ENCODE assay signal across 9 mouse cellular contexts in genomic region chr9:106173363-106173762, GRCm38 (mm10). TPM values are rescaled to one million over a fixed set of nuclear protein-coding genes. Genes with fewer than 3 reads are reported as not detected.
DNase-seq lines count a peak whose midpoint lies in the region; ATAC-seq and TF ChIP-seq lines count a peak whose summit lies in the region.
"Had no signal": no experiment of that assay in that cellular context is flagged by ENCODE, and none has a peak within 500 bp of the region (broad histone marks: within the 10 kb centered on the region; RNA-seq: fewer than 3 reads in every experiment).

No protein-coding gene starts in this region.

- H3K9me3 ChIP-seq in kidney, postnatal 0 days (replicated peaks; ENCODE audit: low read length), result no peaks in the 10 kb centered on the region
- no peaks in the 10 kb centered on the region for H3K9me3 ChIP-seq in embryonic facial prominence, embryonic 14.5 days (ENCODE audit: control insufficient read depth, low read length)
- no peaks in the 10 kb centered on the region for H3K9me3 ChIP-seq in limb, embryonic 10.5 days (replicated peaks)
- H3K9me3 ChIP-seq in neural tube, embryonic 14.5 days (ENCODE audit: control insufficient read depth, low read length), result no peaks in the 10 kb centered on the region

- WGBS in kidney, postnatal 0 days, result 44% methylated on average over 2 of the region's 2 CpGs
- WGBS in embryonic facial prominence, embryonic 14.5 days, result 47% methylated on average over 2 of the region's 2 CpGs
- WGBS in limb, embryonic 10.5 days, result 82% methylated on average over 2 of the region's 2 CpGs
- WGBS in neural tube, embryonic 14.5 days, result 71% methylated on average over 2 of the region's 2 CpGs

- H3K27ac ChIP-seq in kidney, postnatal 0 days, result no peak overlapping the region
- no peak overlapping the region for H3K27ac ChIP-seq in embryonic facial prominence, embryonic 14.5 days (replicated peaks; ENCODE audit: low read depth, low read length)
- no peak overlapping the region for H3K27ac ChIP-seq in limb, embryonic 10.5 days
- no peak overlapping the region for H3K27ac ChIP-seq in neural tube, embryonic 14.5 days (ENCODE audit: low read depth, low read length)

- no peak for ATAC-seq in kidney, postnatal 0 days (replicated peaks; ENCODE audit: low FRiP score, low read depth)
- no peak for ATAC-seq in embryonic facial prominence, embryonic 14.5 days (ENCODE audit: low read depth)
- ATAC-seq in neural tube, embryonic 14.5 days (ENCODE audit: low read depth), result no peak
- ATAC-seq in megakaryocyte-erythroid progenitor cell, adult 5-6 weeks (replicated peaks; ENCODE audit: low FRiP score, low TSS enrichment, poor library complexity, severe bottlenecking), result no peak

- peak overlapping the region; percentile 70 for H3K4me2 ChIP-seq in kidney, postnatal 0 days (ENCODE audit: low read length)
- H3K4me2 ChIP-seq in embryonic facial prominence, embryonic 14.5 days (ENCODE audit: low read depth, low read length), result peak overlapping the region; percentile 61
- peak overlapping the region; percentile 72 for H3K4me2 ChIP-seq in neural tube, embryonic 14.5 days (ENCODE audit: low read depth, low read length)

- no peak for TF ChIP-seq CTCF in kidney, postnatal 0 days (IDR thresholded peaks at IDR 0.05; ENCODE audit: low read depth)

- H3K36me3 ChIP-seq in kidney, postnatal 0 days (ENCODE audit: insufficient read depth, low read length), result peaks cover 3% of the 10 kb centered on the region; the same call in 1 of the 2 replicates
- H3K36me3 ChIP-seq in embryonic facial prominence, embryonic 14.5 days (ENCODE audit: control insufficient read depth, insufficient read depth, low read length), result peaks cover 23% of the 10 kb centered on the region
- H3K36me3 ChIP-seq in limb, embryonic 10.5 days, result peaks cover 31% of the 10 kb centered on the region
- H3K36me3 ChIP-seq in neural tube, embryonic 14.5 days (ENCODE audit: control insufficient read depth, insufficient read depth, low read length), result peaks cover 15% of the 10 kb centered on the region

- DNase-seq in kidney, postnatal 0 days (ENCODE audit: low spot score), result no peak
- DNase-seq in kidney, postnatal 14 days, result no peak
- no peak for DNase-seq in embryonic facial prominence, embryonic 14.5 days (ENCODE audit: low spot score)
- no peak for DNase-seq in limb, embryonic 10.5 days (ENCODE audit: low spot score)
- no peak for DNase-seq in ovary, postnatal 14 days (ENCODE audit: low spot score)
- no peak for DNase-seq in thymus, postnatal 4 days
- DNase-seq: kidney, postnatal 25 days had no signal

- H3K4me3 ChIP-seq in kidney, postnatal 0 days (replicated peaks; ENCODE audit: low read depth, low read length), result no peak overlapping the region; the same call in 1 of the 2 replicates
- H3K4me3 ChIP-seq in embryonic facial prominence, embryonic 14.5 days (ENCODE audit: low read depth, low read length), result peak overlapping the region; percentile 73
- peak overlapping the region; percentile 94; the same call in 1 of the 2 replicates for H3K4me3 ChIP-seq in limb, embryonic 10.5 days
- peak overlapping the region; percentile 9; the same call in 1 of the 2 replicates for H3K4me3 ChIP-seq in neural tube, embryonic 14.5 days (ENCODE audit: low read depth, low read length)

- H3K27me3 ChIP-seq in kidney, postnatal 0 days (ENCODE audit: insufficient read depth, low read length), result no peaks in the 10 kb centered on the region
- no peaks in the 10 kb centered on the region for H3K27me3 ChIP-seq in embryonic facial prominence, embryonic 14.5 days (replicated peaks; ENCODE audit: control insufficient read depth, insufficient read depth, low read length)
- H3K27me3 ChIP-seq in limb, embryonic 10.5 days (ENCODE audit: low read depth, poor library complexity, severe bottlenecking), result no peaks in the 10 kb centered on the region
- H3K27me3 ChIP-seq in neural tube, embryonic 14.5 days (ENCODE audit: control insufficient read depth, insufficient read depth, low read length), result no peaks in the 10 kb centered on the region

- no peak overlapping the region for H3K9ac ChIP-seq in kidney, postnatal 0 days (ENCODE audit: low read depth, low read length)
- H3K9ac ChIP-seq in embryonic facial prominence, embryonic 14.5 days (ENCODE audit: low read depth, low read length), result 0 out of 2 replicates have a peak overlapping the region, but pooled peaks have one; percentile 92
- no peak overlapping the region for H3K9ac ChIP-seq in neural tube, embryonic 14.5 days (replicated peaks; ENCODE audit: low read depth, low read length)

- peaks cover 24% of the 10 kb centered on the region; the same call in 1 of the 2 replicates for H3K4me1 ChIP-seq in kidney, postnatal 0 days (replicated peaks; ENCODE audit: insufficient read depth, low read length)
- H3K4me1 ChIP-seq in embryonic facial prominence, embryonic 14.5 days (ENCODE audit: control insufficient read depth, insufficient read depth, low read length), result peaks cover 27% of the 10 kb centered on the region
- peaks cover 55% of the 10 kb centered on the region for H3K4me1 ChIP-seq in limb, embryonic 10.5 days
- H3K4me1 ChIP-seq in neural tube, embryonic 14.5 days (ENCODE audit: control insufficient read depth, insufficient read depth, low read length), result peaks cover 34% of the 10 kb centered on the region

RNA-seq across cellular contexts. Expression of gene Wdr82, which starts 2.6 kb away (rescaled TPM):
- 16.9 and 18.5 TPM in 2 replicates for polyA plus RNA-seq in kidney, postnatal 0 days (2015; fragmentation: Nextera tagmentation; extraction: Ambion mirVana)
- 25.5 and 27.9 TPM in 2 replicates for polyA plus RNA-seq in embryonic facial prominence, embryonic 14.5 days (2014; fragmentation: Nextera tagmentation; extraction: Ambion mirVana)
- polyA plus RNA-seq in limb, embryonic 10.5 days (2016; fragmentation: Nextera tagmentation; extraction: Ambion mirVana), result 26.2 and 28.8 TPM in 2 replicates
- polyA plus RNA-seq in neural tube, embryonic 14.5 days (2014; fragmentation: Nextera tagmentation; extraction: Ambion mirVana), result 37.4 and 40.4 TPM in 2 replicates
- 65.2 and 70.8 TPM in 2 replicates for total RNA-seq in megakaryocyte-erythroid progenitor cell, adult 5-6 weeks (2014; fragmentation: Nextera tagmentation)
- total RNA-seq in megakaryocyte-erythroid progenitor cell, adult 5-6 weeks (2017), result 88.0 and 89.2 TPM in 2 replicates

RNA-seq across cellular contexts. Expression of gene Glyctk, which starts 15.4 kb away (rescaled TPM):
- 11.5 and 14.4 TPM in 2 replicates for polyA plus RNA-seq in kidney, postnatal 0 days (2015; fragmentation: Nextera tagmentation; extraction: Ambion mirVana)
- polyA plus RNA-seq in embryonic facial prominence, embryonic 14.5 days (2014; fragmentation: Nextera tagmentation; extraction: Ambion mirVana), result 1.9 and 2.1 TPM in 2 replicates
- polyA plus RNA-seq in limb, embryonic 10.5 days (2016; fragmentation: Nextera tagmentation; extraction: Ambion mirVana), result 0.83 and 1.9 TPM in 2 replicates
- 3.3 and 4.3 TPM in 2 replicates for polyA plus RNA-seq in neural tube, embryonic 14.5 days (2014; fragmentation: Nextera tagmentation; extraction: Ambion mirVana)
- total RNA-seq in megakaryocyte-erythroid progenitor cell, adult 5-6 weeks (2014; fragmentation: Nextera tagmentation), result 0.90 and 1.6 TPM in 2 replicates
- total RNA-seq in megakaryocyte-erythroid progenitor cell, adult 5-6 weeks (2017), result 1.5 and 3.0 TPM in 2 replicates

RNA-seq across cellular contexts. Expression of gene Ppm1m, which starts 26.2 kb away (rescaled TPM):
- 33.2 and 35.5 TPM in 2 replicates for polyA plus RNA-seq in kidney, postnatal 0 days (2015; fragmentation: Nextera tagmentation; extraction: Ambion mirVana)
- polyA plus RNA-seq in embryonic facial prominence, embryonic 14.5 days (2014; fragmentation: Nextera tagmentation; extraction: Ambion mirVana), result 41.3 and 42.7 TPM in 2 replicates
- 53.1 and 57.5 TPM in 2 replicates for polyA plus RNA-seq in limb, embryonic 10.5 days (2016; fragmentation: Nextera tagmentation; extraction: Ambion mirVana)
- 11.1 and 14.4 TPM in 2 replicates for polyA plus RNA-seq in neural tube, embryonic 14.5 days (2014; fragmentation: Nextera tagmentation; extraction: Ambion mirVana)
- total RNA-seq in megakaryocyte-erythroid progenitor cell, adult 5-6 weeks (2014; fragmentation: Nextera tagmentation), result 15.4 and 21.4 TPM in 2 replicates
- 3.5 and 6.8 TPM in 2 replicates for total RNA-seq in megakaryocyte-erythroid progenitor cell, adult 5-6 weeks (2017)

RNA-seq across cellular contexts. Expression of gene Twf2, which starts 29.5 kb away (rescaled TPM):
- polyA plus RNA-seq in kidney, postnatal 0 days (2015; fragmentation: Nextera tagmentation; extraction: Ambion mirVana), result 44.0 and 51.1 TPM in 2 replicates
- polyA plus RNA-seq in embryonic facial prominence, embryonic 14.5 days (2014; fragmentation: Nextera tagmentation; extraction: Ambion mirVana), result 65.1 and 65.4 TPM in 2 replicates
- polyA plus RNA-seq in limb, embryonic 10.5 days (2016; fragmentation: Nextera tagmentation; extraction: Ambion mirVana), result 75.1 and 76.6 TPM in 2 replicates
- polyA plus RNA-seq in neural tube, embryonic 14.5 days (2014; fragmentation: Nextera tagmentation; extraction: Ambion mirVana), result 44.2 and 48.4 TPM in 2 replicates
- total RNA-seq in megakaryocyte-erythroid progenitor cell, adult 5-6 weeks (2014; fragmentation: Nextera tagmentation), result 11.4 and 15.5 TPM in 2 replicates
- total RNA-seq in megakaryocyte-erythroid progenitor cell, adult 5-6 weeks (2017), result 13.7 and 19.8 TPM in 2 replicates

RNA-seq across cellular contexts. Expression of gene Tlr9, which starts 49.0 kb away (rescaled TPM):
- 0.06 and 0.07 TPM in 2 replicates for polyA plus RNA-seq in kidney, postnatal 0 days (2015; fragmentation: Nextera tagmentation; extraction: Ambion mirVana)
- 0.05 and 0.07 TPM in 2 replicates for polyA plus RNA-seq in embryonic facial prominence, embryonic 14.5 days (2014; fragmentation: Nextera tagmentation; extraction: Ambion mirVana)
- not detected in 2 replicates for polyA plus RNA-seq in limb, embryonic 10.5 days (2016; fragmentation: Nextera tagmentation; extraction: Ambion mirVana)
- polyA plus RNA-seq in neural tube, embryonic 14.5 days (2014; fragmentation: Nextera tagmentation; extraction: Ambion mirVana), result 0.08 and 0.09 TPM in 2 replicates
- total RNA-seq in megakaryocyte-erythroid progenitor cell, adult 5-6 weeks (2014; fragmentation: Nextera tagmentation), result not detected in 2 replicates
- not detected in 2 replicates for total RNA-seq in megakaryocyte-erythroid progenitor cell, adult 5-6 weeks (2017)
